Mouse (Mus musculus): ENCODE measurements around the gene Pdlim5.

Gene Pdlim5

GRCm38 (mm10) chr3:142339440-142340251 is 55.9 kb downstream of the Pdlim5 start:
- peak; percentile 69 for DNase-seq (ENCODE audit: low spot score)

GRCm38 (mm10) chr3:142338058-142338457 is 57.4 kb downstream of the Pdlim5 start:
- DNase-seq (ENCODE audit: low spot score) = no peak

- no peak for DNase-seq (ENCODE audit: low spot score)
Observed at GRCm38 (mm10) chr3:142334496-142334895, 61.0 kb downstream of the Pdlim5 start.

- no peak for DNase-seq (ENCODE audit: low spot score)
Observed at GRCm38 (mm10) chr3:142333458-142333857, 62.0 kb downstream of the Pdlim5 start.

GRCm38 (mm10) chr3:142332716-142333115 is 62.8 kb downstream of the Pdlim5 start:
- no peak for DNase-seq (ENCODE audit: low spot score)

- DNase-seq (ENCODE audit: low spot score) = no peak
Observed at GRCm38 (mm10) chr3:142331872-142332554, 63.5 kb downstream of the Pdlim5 start.

- no peak for DNase-seq (ENCODE audit: low spot score)
Observed at GRCm38 (mm10) chr3:142330425-142330824, 65.1 kb downstream of the Pdlim5 start.

GRCm38 (mm10) chr3:142323592-142323991 is 71.9 kb downstream of the Pdlim5 start:
- DNase-seq (ENCODE audit: low spot score) = no peak

- DNase-seq (ENCODE audit: low spot score) = no peak
Observed at GRCm38 (mm10) chr3:142321930-142322329, 73.6 kb downstream of the Pdlim5 start.

- no peak for DNase-seq (ENCODE audit: low spot score)
Observed at GRCm38 (mm10) chr3:142318147-142318546, 77.3 kb downstream of the Pdlim5 start.

GRCm38 (mm10) chr3:142316138-142316740 is 79.3 kb downstream of the Pdlim5 start:
- DNase-seq (ENCODE audit: low spot score) = no peak

- no peak for DNase-seq (ENCODE audit: low spot score)
Observed at GRCm38 (mm10) chr3:142311075-142311474, 84.4 kb downstream of the Pdlim5 start.

- DNase-seq (ENCODE audit: low spot score) = no peak
Observed at GRCm38 (mm10) chr3:142310446-142310845, 85.0 kb downstream of the Pdlim5 start.

- no peak for DNase-seq (ENCODE audit: low spot score)
Observed at GRCm38 (mm10) chr3:142295287-142295676, 100.2 kb downstream of the Pdlim5 start.

GRCm38 (mm10) chr3:142294616-142295286 is 100.7 kb downstream of the Pdlim5 start:
- peak; percentile 33 for DNase-seq (ENCODE audit: low spot score)

- DNase-seq (ENCODE audit: low spot score) = no peak
Observed at GRCm38 (mm10) chr3:142293561-142293960, 101.9 kb downstream of the Pdlim5 start.

- DNase-seq (ENCODE audit: low spot score) = no peak
Observed at GRCm38 (mm10) chr3:142282706-142283105, 112.8 kb downstream of the Pdlim5 start.

GRCm38 (mm10) chr3:142281656-142282055 is 113.8 kb downstream of the Pdlim5 start:
- no peak for DNase-seq (ENCODE audit: low spot score)

- DNase-seq (ENCODE audit: low spot score) = no peak
Observed at GRCm38 (mm10) chr3:142281093-142281445, 114.4 kb downstream of the Pdlim5 start.

GRCm38 (mm10) chr3:142280366-142281092 is 115.0 kb downstream of the Pdlim5 start:
- DNase-seq (ENCODE audit: low spot score) = no peak

- no peak for DNase-seq (ENCODE audit: low spot score)
Observed at GRCm38 (mm10) chr3:142279011-142279410, 116.5 kb downstream of the Pdlim5 start.

- DNase-seq (ENCODE audit: low spot score) = no peak
Observed at GRCm38 (mm10) chr3:142276506-142276905, 119.0 kb downstream of the Pdlim5 start.

Data from yolk sac, embryonic 10.5 days (tissue).